Mouse (Mus musculus) forebrain, postnatal 0 days (tissue): ENCODE data around the gene Rasgrf2. TPM values are rescaled to one million over a fixed set of nuclear protein-coding genes. Genes with fewer than 3 reads are reported as not detected.

Source experiments
- ATAC-seq: fragments of 200-750 bp; cut with Nextera tagmentation; 2 replicates; pipeline ENCODE4 v1.8.0; 2017; ENCODE audit warnings: mild to moderate bottlenecking, moderate library complexity
- DNase-seq: peaks from one replicate; pipeline ENCODE4 v3.0.0-alpha.2; 2015
- H3K27ac ChIP-seq: fragments of 300-500 bp; sonication (generic); 2 replicates; pipeline ENCODE4 v1.5.1; 2014; ENCODE audit warnings: low read depth, mild to moderate bottlenecking, antibody characterized with exemption, low read length, moderate library complexity, mixed read lengths
- H3K27me3 ChIP-seq: fragments of 300-500 bp; sonication (generic); 2 replicates; pipeline ENCODE4 v1.6.1; 2014; ENCODE audit warnings: mild to moderate bottlenecking, low read length, mixed read lengths; ENCODE audit not compliant: insufficient read depth
- H3K36me3 ChIP-seq: fragments of 300-500 bp; sonication (generic); 2 replicates; pipeline ENCODE4 v1.6.1; 2014; ENCODE audit warnings: mild to moderate bottlenecking, moderate library complexity; ENCODE audit not compliant: insufficient read depth
- H3K4me1 ChIP-seq: fragments of 300-500 bp; sonication (generic); 2 replicates; pipeline ENCODE4 v1.6.1; 2014; ENCODE audit warnings: antibody characterized with exemption; ENCODE audit not compliant: insufficient read depth
- H3K4me2 ChIP-seq: fragments of 300-500 bp; sonication (generic); 2 replicates; pipeline ENCODE4 v1.6.1; 2014; ENCODE audit warnings: low read depth, mild to moderate bottlenecking, moderate library complexity
- H3K4me3 ChIP-seq: fragments of 300-500 bp; sonication (generic); 2 replicates; pipeline ENCODE4 v1.5.1; 2014; ENCODE audit warnings: low read depth, low read length, mixed read lengths
- H3K9ac ChIP-seq: fragments of 300-500 bp; sonication (generic); 2 replicates; pipeline ENCODE4 v1.6.1; 2014; ENCODE audit warnings: mild to moderate bottlenecking
- H3K9me3 ChIP-seq: fragments of 300-500 bp; sonication (generic); 2 replicates; pipeline ENCODE4 v1.6.1; 2016; ENCODE audit warnings: low read length
- CTCF ChIP-seq: sonication (generic); IDR thresholded peaks from 2 replicates; pipeline ENCODE4 v1.5.1; 2016; ENCODE audit warnings: antibody characterized with exemption, control low read depth, low read depth
- WGBS: fragments of 180-500 bp; shearing (Covaris S2); extraction: QIAGEN DNeasy Blood & Tissue Kit; methylation state at CpG from one replicate; pipeline ENCODE4 v1.1.7; 2014; 5-methylcytosine and 5-hydroxymethylcytosine counted together
- polyA plus RNA-seq: library from polyadenylated mRNA; unstranded; fragments of >200 nt; fragmentation: Nextera tagmentation; extraction: Ambion mirVana; gene quantifications from 2 replicates; pipeline ENCODE4 v1.2.1, GENCODE M21; 2015
- total RNA-seq: library from RNA; depleted of rRNA; stranded (reverse); fragments of >200 nt; gene quantifications from 2 replicates; pipeline ENCODE4 v1.2.3, GENCODE M21; 2014

Rasgrf2 gene
- total and polyA plus RNA-seq, 2 experiments from 2014 or later, result 7.0 to 63.5 TPM

DNA sequence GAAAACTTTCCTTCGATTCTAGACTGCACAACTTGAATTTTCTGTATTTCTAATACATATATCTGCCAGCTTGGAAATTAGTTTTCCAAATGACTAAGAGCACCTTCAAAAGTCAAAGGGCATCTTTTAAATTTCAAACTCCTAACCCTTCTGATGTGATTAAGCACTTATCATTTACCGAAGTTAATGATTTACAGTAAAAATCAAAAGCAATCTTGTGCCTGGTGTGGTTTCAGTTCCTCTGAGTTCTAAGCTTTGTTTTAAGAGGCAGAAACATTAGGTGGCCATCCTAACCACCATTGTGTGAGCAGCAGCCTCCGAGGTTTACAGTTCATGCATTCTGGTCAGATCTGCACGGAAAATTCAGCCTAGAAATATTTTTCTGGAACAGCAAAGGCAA is 1.6 kb downstream of the Rasgrf2 start:
- Histone ChIP-seq H3K4me1 (0 out of 2 replicates have a peak, but pooled peaks cover 5% of the 10 kb centered on the region), H3K27me3 (no peaks in the 10 kb centered on the region), H3K27ac (no peak overlapping the region), H3K4me3 (peak overlapping the region; percentile 66; the same call in 1 of the 2 replicates), H3K9ac (no peak overlapping the region), H3K4me2 (peak overlapping the region; percentile 93), H3K36me3 (no peaks in the 10 kb centered on the region), H3K9me3 (no peaks in the 10 kb centered on the region)
- 85% methylated on average over 4 of the region's 4 CpGs for WGBS
- no peak for TF ChIP-seq CTCF
- ATAC-seq, result no peak
- DNase-seq, result no peak

- ATAC-seq (peak; percentile 40), DNase-seq (peak; percentile 40)
- Histone ChIP-seq H3K9me3 (no peaks in the 10 kb centered on the region), H3K4me2 (no peak overlapping the region), H3K36me3 (no peaks in the 10 kb centered on the region), H3K4me1 (no peaks in the 10 kb centered on the region), H3K27me3 (no peaks in the 10 kb centered on the region), H3K27ac (no peak overlapping the region), H3K9ac (no peak overlapping the region), H3K4me3 (no peak overlapping the region)
- no peak for TF ChIP-seq CTCF
- 81% methylated on average over 5 of the region's 5 CpGs for WGBS
Observed at GRCm38 (mm10) chr13:92125902-92126301, 5.6 kb downstream of the Rasgrf2 start.

DNA sequence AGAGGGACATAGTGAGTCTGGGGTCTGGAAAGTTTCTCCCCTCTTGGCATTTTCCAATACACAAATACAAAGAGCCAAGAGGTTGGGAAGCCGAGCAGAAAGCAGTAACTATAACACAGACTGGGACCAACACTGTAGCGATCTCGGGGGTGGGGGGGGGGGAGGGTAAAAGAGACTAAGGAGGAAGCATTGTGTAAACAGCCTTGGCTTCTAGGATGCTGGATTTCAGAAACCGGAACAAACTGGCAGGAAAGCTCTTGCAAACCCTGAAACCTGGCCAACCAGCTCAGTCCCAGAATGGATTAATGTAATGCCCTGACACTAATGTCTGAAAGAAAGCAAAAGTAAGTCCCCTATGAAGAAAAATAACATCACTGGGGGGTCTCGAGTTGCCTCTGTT is 11.8 kb downstream of the Rasgrf2 start:
- H3K9ac ChIP-seq, result no peak overlapping the region
- H3K4me2 ChIP-seq, result no peak overlapping the region
- no peak overlapping the region for H3K4me3 ChIP-seq
- H3K9me3 ChIP-seq, result no peaks in the 10 kb centered on the region
- WGBS, result 59% methylated on average over 5 of the region's 5 CpGs
- no peaks in the 10 kb centered on the region for H3K4me1 ChIP-seq
- DNase-seq (no peak), ATAC-seq (no peak)
- H3K27ac ChIP-seq, result no peak overlapping the region
- no peaks in the 10 kb centered on the region for H3K27me3 ChIP-seq
- no peaks in the 10 kb centered on the region for H3K36me3 ChIP-seq
- no peak for TF ChIP-seq CTCF

DNA sequence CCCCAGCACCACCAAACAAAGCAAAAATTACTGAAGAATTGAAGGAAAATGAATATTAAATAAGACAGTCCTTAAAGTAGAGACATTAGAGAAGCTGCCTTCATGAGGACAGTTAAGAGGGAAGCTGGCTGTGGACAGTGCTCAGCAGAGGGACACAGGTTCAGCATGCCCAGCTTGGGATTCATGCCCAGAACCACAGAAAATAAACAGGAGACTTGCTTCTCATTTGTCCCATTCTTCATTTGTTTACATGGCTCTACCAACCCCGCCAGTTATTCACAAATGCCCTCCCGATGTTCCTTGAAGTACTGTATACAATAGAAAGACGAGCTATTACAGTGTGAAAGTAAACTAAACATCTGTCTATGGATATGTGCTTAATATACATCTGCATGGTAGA is 17.4 kb downstream of the Rasgrf2 start:
- WGBS, result 66% methylated on average over 3 of the region's 3 CpGs
- TF ChIP-seq CTCF, result no peak

GRCm38 (mm10) chr13:92108237-92108636 is 23.2 kb downstream of the Rasgrf2 start:
- Histone ChIP-seq H3K27me3 (no peaks in the 10 kb centered on the region), H3K4me3 (no peak overlapping the region), H3K9me3 (no peaks in the 10 kb centered on the region), H3K27ac (no peak overlapping the region), H3K9ac (no peak overlapping the region), H3K36me3 (no peaks in the 10 kb centered on the region), H3K4me2 (no peak overlapping the region), H3K4me1 (no peaks in the 10 kb centered on the region)
- no peak for ATAC-seq
- no peak for TF ChIP-seq CTCF
- DNase-seq, result no peak
- 77% methylated on average over 4 of the region's 4 CpGs for WGBS

More for the DNA sequence above, 17.4 kb downstream of the Rasgrf2 start:
- Histone ChIP-seq H3K27me3 (no peaks in the 10 kb centered on the region), H3K4me2 (no peak overlapping the region), H3K4me3 (no peak overlapping the region), H3K9ac (no peak overlapping the region), H3K27ac (no peak overlapping the region), H3K36me3 (no peaks in the 10 kb centered on the region), H3K9me3 (no peaks in the 10 kb centered on the region), H3K4me1 (no peaks in the 10 kb centered on the region)
- DNase-seq (no peak), ATAC-seq (no peak)

DNA sequence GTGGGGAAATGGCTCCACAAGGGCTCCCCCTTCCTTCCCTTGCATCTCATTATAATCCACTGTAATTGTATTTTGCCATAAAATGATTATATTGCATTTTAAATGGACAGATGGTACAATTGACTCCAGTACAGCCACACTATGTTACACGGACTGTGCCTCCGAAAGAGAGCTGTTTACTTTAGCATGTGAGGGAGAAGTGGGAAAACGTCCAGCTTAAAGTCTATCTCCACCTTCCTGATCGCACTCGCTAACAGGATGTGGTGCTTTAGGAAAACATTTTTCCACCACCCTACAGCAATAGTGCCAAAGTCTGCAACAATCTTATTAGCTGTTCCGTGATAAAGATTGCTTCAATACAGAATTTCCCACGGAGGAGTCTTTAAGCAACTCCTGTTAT is 27.2 kb downstream of the Rasgrf2 start:
- Histone ChIP-seq H3K4me1 (no peaks in the 10 kb centered on the region), H3K9me3 (no peaks in the 10 kb centered on the region), H3K4me3 (no peak overlapping the region), H3K9ac (no peak overlapping the region), H3K4me2 (no peak overlapping the region), H3K36me3 (no peaks in the 10 kb centered on the region), H3K27ac (no peak overlapping the region), H3K27me3 (no peaks in the 10 kb centered on the region)
- WGBS, result 65% methylated on average over 7 of the region's 7 CpGs
- no peak for DNase-seq
- TF ChIP-seq CTCF, result no peak
- ATAC-seq, result no peak

- DNase-seq (no peak), ATAC-seq (no peak)
- H3K27ac ChIP-seq, result no peak overlapping the region
- H3K9me3 ChIP-seq, result no peaks in the 10 kb centered on the region
- H3K27me3 ChIP-seq, result no peaks in the 10 kb centered on the region
- no peak overlapping the region for H3K4me3 ChIP-seq
- no peaks in the 10 kb centered on the region for H3K36me3 ChIP-seq
- no peak overlapping the region for H3K9ac ChIP-seq
- no peaks in the 10 kb centered on the region for H3K4me1 ChIP-seq
- no peak for TF ChIP-seq CTCF
- H3K4me2 ChIP-seq, result no peak overlapping the region
- WGBS, result 80% methylated on average over 7 of the region's 7 CpGs
Observed at GRCm38 (mm10) chr13:92098484-92098883, 33.0 kb downstream of the Rasgrf2 start.
